Mouse (Mus musculus) lung, postnatal 0 days (tissue): ENCODE measurements around the gene Sema3c.

Experiments
- CTCF ChIP-seq: IDR thresholded peaks from 2 replicates; pipeline ENCODE4 v1.5.1; 2016; ENCODE audit warnings: antibody characterized with exemption, mild to moderate bottlenecking
- EP300 ChIP-seq: IDR thresholded peaks from 2 replicates; pipeline ENCODE4 v1.6.1; 2016; ENCODE audit warnings: antibody characterized with exemption, mild to moderate bottlenecking, control low read depth

DNA sequence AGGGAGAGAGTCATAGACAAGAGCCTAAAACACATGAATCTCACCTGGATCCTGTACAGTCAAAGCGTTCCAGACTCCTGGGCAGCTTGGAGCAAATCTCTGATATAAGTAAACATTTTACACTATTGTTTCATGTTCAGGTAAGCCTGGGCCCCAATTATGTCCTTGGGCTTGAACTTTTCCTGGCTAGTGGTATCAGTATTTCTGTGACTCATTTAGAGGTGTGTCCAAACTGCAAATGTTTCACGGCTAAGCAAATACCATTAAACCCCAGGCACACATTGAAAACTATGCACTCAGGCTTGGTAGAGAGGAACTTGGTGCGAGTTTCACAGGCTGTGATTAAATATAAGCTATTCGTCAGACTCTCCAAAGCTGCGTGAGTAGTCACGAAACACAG, 2.5 kb upstream of the Sema3c start:
- TF ChIP-seq CTCF (no peak), EP300 (peak; percentile 82)
